Mouse (Mus musculus): ENCODE measurements around the gene Slc38a1.
"Not testable (repeated sequence)": the region's sequence is repeated elsewhere in the genome, so short reads cannot be mapped to it uniquely, and the experiment has no call there.

The Slc38a1 gene

DNA sequence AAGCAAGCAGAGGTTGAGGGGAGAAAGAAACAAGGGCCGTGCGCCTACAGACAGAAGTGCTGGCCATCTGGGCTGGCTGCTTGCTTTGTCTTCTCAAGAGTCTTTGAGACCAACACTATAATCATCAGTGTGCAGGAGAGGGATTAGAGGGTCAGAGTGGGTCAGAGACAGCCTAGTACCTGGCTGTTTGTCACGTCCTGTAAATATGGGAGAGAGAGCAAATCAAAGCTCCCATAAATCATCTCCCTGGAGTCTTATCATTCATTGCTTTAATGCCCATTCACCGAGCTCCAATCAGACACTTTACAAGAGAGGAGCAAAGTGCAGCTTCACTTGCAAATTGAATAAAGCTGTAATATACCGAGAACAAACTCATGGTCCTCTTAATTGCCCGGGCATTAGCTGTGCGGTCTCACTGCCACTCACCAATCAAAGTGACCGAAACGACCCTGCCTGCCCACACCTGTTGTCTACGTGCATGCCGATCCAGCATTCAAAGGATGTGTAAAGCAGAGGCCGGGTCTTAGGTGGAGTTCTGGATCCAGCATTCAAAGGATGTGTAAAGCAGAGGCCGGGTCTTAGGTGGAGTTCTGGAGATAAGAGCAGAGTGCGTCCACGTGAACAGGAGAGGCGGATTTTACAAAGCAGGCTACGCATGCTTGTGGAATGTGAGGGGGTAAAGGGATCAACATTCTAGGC lies 15.0 kb upstream of the Slc38a1 start:
- no peak for DNase-seq (ENCODE audit: low spot score)

- DNase-seq (ENCODE audit: low spot score): no peak
Observed at GRCm38 (mm10) chr15:96655514-96655913, 12.8 kb upstream of the Slc38a1 start.

DNA sequence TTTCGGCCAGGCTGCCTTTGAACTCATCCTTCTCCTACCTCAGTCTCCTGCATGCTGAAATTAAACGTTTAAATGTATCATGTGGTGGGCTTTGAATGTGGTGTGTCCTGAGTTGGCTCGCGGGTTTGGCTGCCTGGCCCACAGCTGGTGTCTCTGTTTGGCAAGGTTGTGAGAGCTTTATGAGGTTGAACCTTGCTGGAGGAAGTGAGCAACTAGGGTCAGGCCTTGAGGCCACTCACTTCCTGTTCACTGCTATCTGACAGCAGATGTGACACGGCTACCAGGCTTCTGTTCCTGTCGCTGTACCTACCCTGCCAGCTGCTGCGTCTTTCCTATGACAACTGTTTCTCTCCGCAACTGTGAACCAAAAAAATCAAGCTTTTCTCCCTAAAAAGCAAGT lies 12.0 kb upstream of the Slc38a1 start:
- no peak for DNase-seq (ENCODE audit: low spot score)

DNA sequence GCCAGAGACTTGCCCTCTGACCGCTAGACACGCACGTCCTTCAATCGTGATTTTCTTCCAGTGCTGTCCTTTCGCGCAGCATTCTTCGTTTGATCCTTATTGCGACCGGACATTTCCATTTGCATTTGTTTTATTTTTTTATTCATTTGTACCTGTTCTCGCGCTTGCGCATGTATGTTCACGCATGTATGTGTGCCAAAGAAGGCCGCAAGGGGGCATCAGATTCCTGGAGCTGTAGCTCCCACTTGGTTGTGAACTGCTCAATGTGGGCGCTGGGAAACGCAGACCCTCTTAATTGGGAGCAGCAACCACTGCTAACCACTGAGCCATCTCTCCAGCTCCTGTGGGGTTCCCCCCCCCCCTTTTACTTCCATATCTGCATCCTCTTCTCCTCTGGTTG lies 10.3 kb upstream of the Slc38a1 start:
- DNase-seq (ENCODE audit: low spot score): no peak

- no peak for DNase-seq (ENCODE audit: low spot score)
Observed at GRCm38 (mm10) chr15:96652531-96652930, 9.8 kb upstream of the Slc38a1 start.

DNA sequence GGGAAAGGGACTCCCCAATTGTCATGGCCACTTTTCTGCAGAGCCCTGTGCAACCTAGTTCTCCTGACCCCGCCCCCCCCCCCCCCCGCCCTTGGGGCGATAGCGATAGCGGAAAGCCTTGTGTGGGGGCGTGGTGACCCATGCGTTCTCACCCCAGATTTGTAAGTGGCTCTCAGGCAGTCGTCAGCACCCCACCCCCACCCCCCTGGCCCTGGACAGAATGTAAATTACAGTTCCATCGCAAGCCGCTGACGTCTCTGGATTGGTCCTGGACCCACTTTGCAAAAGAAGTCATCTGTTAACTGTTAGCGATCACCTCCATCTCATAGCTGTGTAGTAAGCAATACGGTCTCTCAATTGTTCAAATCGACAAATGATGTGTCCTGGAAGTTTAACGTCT lies 4.7 kb upstream of the Slc38a1 start:
- no peak for DNase-seq (ENCODE audit: low spot score)

DNA sequence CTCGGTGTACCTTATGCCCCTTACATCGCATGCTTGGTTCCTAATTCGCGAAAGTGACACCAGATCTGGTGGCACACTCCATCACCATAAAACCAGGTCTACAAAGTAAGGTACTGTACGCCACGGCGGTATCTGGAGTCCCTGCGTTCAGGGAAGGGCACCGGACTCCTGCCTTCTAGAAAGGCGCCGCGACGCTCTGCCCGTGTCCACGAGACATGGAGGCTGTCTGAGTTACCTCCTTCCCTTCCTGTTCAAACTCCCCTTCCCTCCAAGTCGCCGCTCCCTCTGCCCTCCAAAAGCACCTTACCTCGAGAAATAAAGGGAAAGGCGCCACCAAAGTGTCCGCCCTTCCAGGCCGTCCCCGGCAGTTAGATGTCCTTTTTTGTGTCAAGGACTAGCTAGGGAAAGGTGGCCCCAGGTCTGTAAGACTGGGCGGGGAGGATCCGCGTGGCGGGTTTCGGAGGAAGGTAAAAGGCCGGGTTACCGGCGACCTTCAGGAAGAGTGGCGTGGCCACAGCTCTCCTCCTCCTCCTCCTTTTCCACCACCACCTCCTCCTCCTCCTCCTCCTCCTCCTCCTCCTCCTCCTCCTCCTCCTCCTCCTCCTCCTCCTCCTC lies 785 bp downstream of the Slc38a1 start:
- DNase-seq (ENCODE audit: low spot score): peak; percentile 29

- DNase-seq (ENCODE audit: low spot score): peak; percentile 48
Observed at GRCm38 (mm10) chr15:96641111-96641820, 1.4 kb downstream of the Slc38a1 start.

- peak; percentile 45 for DNase-seq (ENCODE audit: low spot score)
Observed at GRCm38 (mm10) chr15:96640291-96640985, 2.3 kb downstream of the Slc38a1 start.

GRCm38 (mm10) chr15:96639630-96640029 lies 3.1 kb downstream of the Slc38a1 start:
- no peak for DNase-seq (ENCODE audit: low spot score)

DNA sequence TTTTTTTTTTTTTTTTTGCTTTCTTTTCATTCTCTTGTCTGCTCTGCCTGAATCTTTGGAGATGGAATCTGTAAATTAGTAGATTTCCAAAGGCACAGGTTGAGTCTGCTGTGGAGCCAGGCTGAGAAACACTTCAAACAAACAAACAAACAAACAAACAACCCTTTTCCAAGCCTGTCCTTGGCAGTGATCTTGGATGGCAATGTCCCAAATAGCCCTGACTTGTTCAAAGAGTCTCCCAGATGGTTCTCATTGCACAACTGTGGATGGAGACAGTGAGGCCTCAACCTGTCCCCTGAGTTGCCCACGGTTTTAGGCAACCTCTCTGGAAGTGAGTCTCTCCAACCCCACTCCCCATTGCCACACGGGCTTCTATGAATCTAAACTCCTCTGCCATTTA lies 4.1 kb downstream of the Slc38a1 start:
- no peak for DNase-seq (ENCODE audit: low spot score)

DNA sequence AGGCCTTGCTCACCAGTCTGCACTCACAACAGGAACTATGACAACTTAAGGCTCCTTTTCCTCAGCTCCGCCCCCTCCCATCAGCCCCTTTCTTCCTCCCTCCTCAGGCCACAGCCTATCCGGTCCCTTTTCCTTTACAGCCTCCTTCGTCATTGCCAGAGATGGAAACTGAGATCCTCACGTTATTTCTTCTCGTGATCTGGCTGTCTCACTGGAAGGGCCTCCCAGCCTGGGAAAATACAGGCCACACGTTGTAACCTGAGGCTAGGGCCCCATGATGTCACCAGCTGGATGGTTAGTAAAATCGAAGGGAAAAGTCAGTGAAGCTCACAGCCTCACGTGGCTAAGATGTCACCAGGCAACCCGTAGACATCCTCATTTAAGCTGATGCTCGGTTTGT lies 4.5 kb downstream of the Slc38a1 start:
- peak; percentile 43 for DNase-seq (ENCODE audit: low spot score)

GRCm38 (mm10) chr15:96634670-96635405 lies 7.9 kb downstream of the Slc38a1 start:
- no peak for DNase-seq (ENCODE audit: low spot score)

DNA sequence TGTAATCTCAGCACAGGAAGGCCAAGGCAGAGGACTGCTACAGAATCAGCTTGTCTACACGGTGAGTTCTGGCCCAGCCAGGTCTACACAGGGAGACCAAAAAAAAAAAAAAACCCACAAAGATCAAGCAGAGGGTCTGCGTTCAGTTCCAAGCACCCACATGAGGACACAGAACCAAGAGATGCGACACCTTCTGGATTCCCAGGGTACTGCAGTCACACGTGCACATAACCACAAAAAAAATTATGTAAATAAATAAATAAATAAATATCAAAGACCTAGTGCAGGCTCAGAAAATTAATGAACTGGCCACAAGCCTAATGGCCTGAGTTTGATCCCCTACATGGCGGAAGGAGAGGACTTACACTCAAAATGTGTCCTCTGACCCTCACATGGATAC lies 10.5 kb downstream of the Slc38a1 start:
- no peak for DNase-seq (ENCODE audit: low spot score)

DNA sequence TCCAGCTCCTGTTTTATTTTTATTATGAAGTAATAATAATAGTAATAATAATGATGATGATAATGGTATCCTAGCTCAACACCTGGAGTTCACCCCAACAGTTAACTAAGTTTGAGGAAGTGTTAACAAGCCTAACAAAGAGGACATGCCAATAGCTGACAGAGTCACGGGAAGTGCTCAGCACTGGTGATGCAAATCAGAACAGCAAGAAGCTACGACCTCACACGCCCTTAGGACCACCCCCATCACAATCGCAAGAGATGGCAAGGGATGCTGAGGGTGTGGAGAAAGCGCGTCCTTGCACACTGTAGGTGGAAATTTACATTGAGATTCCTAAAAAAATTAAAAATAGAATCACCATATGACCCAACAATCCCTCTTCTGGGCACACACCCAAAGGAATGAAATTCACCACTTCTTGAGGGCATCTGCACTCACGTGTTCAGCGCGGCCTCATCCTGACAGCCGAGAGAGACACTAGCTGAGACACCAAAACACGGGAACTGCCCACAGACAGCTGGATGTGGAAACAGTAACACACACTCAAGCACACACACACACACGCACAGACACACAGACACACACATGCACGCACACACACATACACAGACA lies 11.5 kb downstream of the Slc38a1 start:
- no peak for DNase-seq (ENCODE audit: low spot score)

DNA sequence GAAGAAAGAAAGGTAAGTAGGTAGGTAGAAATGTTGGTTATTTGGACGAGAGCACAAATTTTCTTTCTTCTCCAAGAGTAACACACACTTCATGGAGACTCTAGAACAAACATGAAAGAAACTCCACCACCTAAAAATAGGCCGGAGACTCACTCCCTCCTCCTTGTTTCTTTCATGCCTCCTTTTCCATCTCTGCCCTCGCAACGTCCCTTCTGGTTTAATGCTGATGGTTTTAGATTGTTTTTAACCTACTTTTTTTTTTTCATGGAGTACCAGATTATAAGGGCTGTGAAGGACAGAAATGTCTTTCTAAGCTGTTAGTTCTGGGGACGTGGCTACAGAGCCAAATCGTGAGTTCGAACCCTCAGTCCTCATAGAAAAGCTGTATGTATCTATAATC lies 14.5 kb downstream of the Slc38a1 start:
- no peak for DNase-seq (ENCODE audit: low spot score)

GRCm38 (mm10) chr15:96626871-96627270 lies 15.8 kb downstream of the Slc38a1 start:
- no peak for DNase-seq (ENCODE audit: low spot score)

DNA sequence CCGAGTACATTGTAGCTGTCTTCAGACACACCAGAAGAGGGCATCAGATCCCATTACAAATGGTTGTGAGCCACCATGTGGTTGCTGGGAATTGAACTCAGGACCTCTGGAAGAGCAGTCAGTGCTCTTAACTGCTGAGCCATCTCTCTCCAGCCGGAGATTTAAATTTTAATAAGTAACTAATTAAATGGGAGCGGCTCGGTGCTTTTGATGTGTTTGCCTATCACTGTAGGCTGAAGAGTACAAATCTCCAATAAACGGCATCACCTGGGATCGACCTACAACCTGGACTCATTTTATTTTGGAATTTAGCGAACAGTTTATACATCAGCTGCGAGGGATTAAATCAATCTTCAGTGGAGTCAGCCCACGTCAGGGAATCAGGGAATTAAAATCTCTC lies 17.7 kb downstream of the Slc38a1 start:
- DNase-seq (ENCODE audit: low spot score): not testable (repeated sequence)

DNA sequence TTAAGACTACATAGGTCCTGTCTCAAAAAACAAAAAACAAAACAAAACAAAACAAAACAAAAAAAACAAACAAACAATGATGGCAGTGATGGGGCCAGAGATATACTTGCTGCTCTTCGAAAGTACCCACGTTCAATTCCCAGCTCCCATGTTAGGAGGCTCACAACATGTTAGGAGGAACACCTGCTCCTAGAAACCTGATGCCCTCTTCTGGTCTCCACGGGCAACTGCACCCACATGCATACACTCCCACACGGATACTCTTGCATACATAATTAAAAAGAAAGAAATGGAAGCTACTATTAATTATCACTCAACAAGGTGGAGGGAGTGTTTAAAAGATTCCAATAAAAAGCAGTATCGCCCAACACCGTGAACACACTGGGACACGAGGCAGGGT lies 20.3 kb downstream of the Slc38a1 start:
- DNase-seq (ENCODE audit: low spot score): no peak

- no peak for DNase-seq (ENCODE audit: low spot score)
Observed at GRCm38 (mm10) chr15:96621686-96622085, 21.0 kb downstream of the Slc38a1 start.

GRCm38 (mm10) chr15:96617555-96617954 lies 25.2 kb downstream of the Slc38a1 start:
- DNase-seq (ENCODE audit: low spot score): no peak

DNA sequence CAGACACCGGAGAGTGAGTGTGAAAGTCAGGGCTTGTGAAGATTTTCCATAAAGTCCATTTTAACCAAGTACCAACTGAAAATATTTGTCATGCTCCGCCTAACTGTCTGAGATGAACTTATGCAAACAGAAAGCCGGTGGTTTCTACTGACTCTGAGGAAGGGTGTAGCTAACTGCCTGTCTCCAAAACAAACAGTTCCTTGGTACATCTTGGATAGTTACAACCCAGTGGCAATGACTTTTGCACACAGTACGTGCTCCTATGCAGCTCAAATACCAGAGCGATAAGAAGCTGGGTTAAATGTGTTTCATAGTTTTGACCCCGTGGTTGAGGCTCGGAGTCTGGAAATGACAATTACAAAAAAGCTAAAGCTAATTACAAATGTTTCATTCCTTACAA lies 34.0 kb downstream of the Slc38a1 start:
- DNase-seq (ENCODE audit: low spot score): no peak

Data from spleen, adult 12 weeks (tissue).